Mouse (Mus musculus) MEL (cell line): ENCODE measurements around the gene Gm20481. TPM values are rescaled to one million over a fixed set of nuclear protein-coding genes. Genes with fewer than 3 reads are reported as not detected.
A peak's percentile ranks its signal among the peaks of the same experiment; 100 is the strongest.

ENCODE experiments used
- DNase-seq: peaks from one replicate; pipeline ENCODE4 v3.0.0; 2011; ENCODE audit warnings: low read depth, low spot score
- H3K27ac ChIP-seq: 2 replicates; pipeline ENCODE4 v1.5.1; 2012; ENCODE audit warnings: low read depth, mild to moderate bottlenecking, control low read depth, low read length, moderate library complexity; ENCODE audit not compliant: control insufficient read depth
- H3K27me3 ChIP-seq, 2 experiments: fragments of 150-350 bp in 1 of 2; sonication (generic) in 1 of 2; 2 replicates each; pipeline ENCODE4 v1.6.1; 2012; ENCODE audit warnings: low read length in 2 of 2, mild to moderate bottlenecking in 2 of 2, improper control_type of control experiment in 1 of 2, moderate library complexity in 1 of 2; ENCODE audit not compliant: insufficient read depth in 2 of 2, control insufficient read depth in 1 of 2
- H3K36me3 ChIP-seq, 2 experiments: 2 replicates each; pipeline ENCODE4 v1.6.1; 2012 to 2014; ENCODE audit warnings: low read length in 2 of 2, improper control_type of control experiment in 1 of 2, inconsistent platforms in 1 of 2, mild to moderate bottlenecking in 1 of 2; ENCODE audit not compliant: insufficient read depth in 2 of 2, control insufficient read depth in 1 of 2
- H3K4me1 ChIP-seq, 2 experiments: fragments of 150-350 bp in 1 of 2; sonication (generic) in 1 of 2; 2 replicates each; pipeline ENCODE4 v1.6.1; 2012; ENCODE audit warnings: low read length in 2 of 2, improper control_type of control experiment in 1 of 2, mild to moderate bottlenecking in 1 of 2; ENCODE audit not compliant: insufficient read depth in 2 of 2, control insufficient read depth in 1 of 2
- H3K4me3 ChIP-seq, 2 experiments: fragments of 150-350 bp in 1 of 2; sonication (generic) in 1 of 2; 2 replicates each; pipeline ENCODE4 v1.5.1; 2012; ENCODE audit warnings: low read depth in 2 of 2, low read length in 2 of 2, mild to moderate bottlenecking in 2 of 2, moderate library complexity in 2 of 2, control low read depth in 1 of 2, improper control_type of control experiment in 1 of 2; ENCODE audit not compliant: control insufficient read depth in 1 of 2, insufficient read depth in 1 of 2
- H3K79me2 ChIP-seq: 2 replicates; pipeline ENCODE4 v1.6.1; 2012; ENCODE audit warnings: mild to moderate bottlenecking, low read length, moderate library complexity; ENCODE audit not compliant: control insufficient read depth, poor library complexity, insufficient read depth
- H3K9ac ChIP-seq: 2 replicates; pipeline ENCODE4 v1.6.1; 2012; ENCODE audit warnings: low read depth, mild to moderate bottlenecking, control low read depth, low read length, moderate library complexity; ENCODE audit not compliant: control insufficient read depth, poor library complexity, severe bottlenecking
- H3K9me3 ChIP-seq: fragments of 150-350 bp; sonication (generic); replicated peaks from 2 replicates; pipeline ENCODE4 v1.6.1; 2012; ENCODE audit warnings: mild to moderate bottlenecking, low read length, improper control_type of control experiment, moderate library complexity; ENCODE audit not compliant: insufficient read depth
- BHLHE40 ChIP-seq: IDR thresholded peaks from 2 replicates; pipeline ENCODE4 v1.6.1; 2012; ENCODE audit warnings: low read depth, mild to moderate bottlenecking, inconsistent platforms, low read length, improper control_type of control experiment, borderline replicate concordance
- CHD1 ChIP-seq: IDR thresholded peaks from 2 replicates; pipeline ENCODE4 v1.6.1; 2012; ENCODE audit warnings: low read depth, mild to moderate bottlenecking, inconsistent platforms, low read length, improper control_type of control experiment
- CHD2 ChIP-seq: IDR thresholded peaks from 2 replicates; pipeline ENCODE4 v1.6.1; 2011; ENCODE audit warnings: low read length, improper control_type of control experiment
- CTCF ChIP-seq, 3 experiments: IDR thresholded peaks in 2 of 3; conservative IDR thresholded peaks in 1 of 3; 2 replicates each; pipeline ENCODE4 v1.5.1; 2011 to 2012; ENCODE audit warnings: low read length in 3 of 3, low read depth in 2 of 3, mild to moderate bottlenecking in 2 of 3, improper control_type of control experiment in 1 of 3, inconsistent platforms in 1 of 3, mixed read lengths in 1 of 3, moderate library complexity in 1 of 3; ENCODE audit not compliant: control insufficient read depth in 1 of 3, insufficient read depth in 1 of 3, poor library complexity in 1 of 3, severe bottlenecking in 1 of 3
- E2F4 ChIP-seq: IDR thresholded peaks from 2 replicates; pipeline ENCODE4 v1.6.1; 2011; ENCODE audit warnings: low read depth, low read length, improper control_type of control experiment, borderline replicate concordance
- EP300 ChIP-seq, 2 experiments: IDR thresholded peaks; 2 replicates each; pipeline ENCODE4 v1.6.1; 2011; ENCODE audit warnings: improper control_type of control experiment in 2 of 2, low read length in 2 of 2, low read depth in 1 of 2, mild to moderate bottlenecking in 1 of 2
- ETS1 ChIP-seq: IDR thresholded peaks from 2 replicates; pipeline ENCODE4 v1.6.1; 2012; ENCODE audit warnings: low read depth, mild to moderate bottlenecking, inconsistent platforms, low read length, improper control_type of control experiment, moderate library complexity
- GABPA ChIP-seq: IDR thresholded peaks from 2 replicates; pipeline ENCODE4 v1.6.1; 2012; ENCODE audit warnings: low read depth, mild to moderate bottlenecking, inconsistent platforms, low read length, improper control_type of control experiment, moderate library complexity
- KAT2A ChIP-seq: conservative IDR thresholded peaks from 2 replicates; pipeline ENCODE4 v1.6.1; 2012; ENCODE audit warnings: low read depth, low read length, improper control_type of control experiment, inconsistent platforms
- MAX ChIP-seq: IDR thresholded peaks from 2 replicates; pipeline ENCODE4 v1.6.1; 2011; ENCODE audit warnings: low read length, improper control_type of control experiment
- MXI1 ChIP-seq: IDR thresholded peaks from 2 replicates; pipeline ENCODE4 v1.6.1; 2011; ENCODE audit warnings: mild to moderate bottlenecking, low read depth, low read length, improper control_type of control experiment
- MYC ChIP-seq: IDR thresholded peaks from 2 replicates; pipeline ENCODE4 v1.6.1; 2011; ENCODE audit warnings: low read depth, mild to moderate bottlenecking, low read length, improper control_type of control experiment, moderate library complexity
- NELFE ChIP-seq: IDR thresholded peaks from 2 replicates; pipeline ENCODE4 v1.6.1; 2011; ENCODE audit warnings: low read depth, low read length, improper control_type of control experiment
- NRF1 ChIP-seq: IDR thresholded peaks from 2 replicates; pipeline ENCODE4 v1.6.1; 2014; ENCODE audit warnings: low read depth, mild to moderate bottlenecking, inconsistent platforms, low read length, improper control_type of control experiment, moderate library complexity; ENCODE audit not compliant: poor library complexity, insufficient read depth, severe bottlenecking
- POLR2A ChIP-seq, 2 experiments: IDR thresholded peaks; 2 replicates each; pipeline ENCODE4 v1.6.1; 2011 to 2012; ENCODE audit warnings: low read length in 2 of 2, mild to moderate bottlenecking in 2 of 2, control low read depth in 1 of 2, improper control_type of control experiment in 1 of 2, low read depth in 1 of 2, moderate library complexity in 1 of 2; ENCODE audit not compliant: control insufficient read depth in 1 of 2, insufficient read depth in 1 of 2, poor library complexity in 1 of 2
- POLR2AphosphoS2 ChIP-seq: IDR thresholded peaks from 2 replicates; pipeline ENCODE4 v1.6.1; 2011; ENCODE audit warnings: low read length, improper control_type of control experiment
- POLR2AphosphoS5 ChIP-seq: IDR thresholded peaks from 2 replicates; pipeline ENCODE4 v1.6.1; 2012; ENCODE audit warnings: low read depth, borderline replicate concordance, mild to moderate bottlenecking, inconsistent platforms, low read length, moderate library complexity, mixed read lengths
- RCOR1 ChIP-seq: IDR thresholded peaks from 2 replicates; pipeline ENCODE4 v1.6.1; 2012; ENCODE audit warnings: low read depth, mild to moderate bottlenecking, inconsistent platforms, low read length, improper control_type of control experiment
- SIN3A ChIP-seq: IDR thresholded peaks from 2 replicates; pipeline ENCODE4 v1.6.1; 2012; ENCODE audit warnings: low read length, improper control_type of control experiment, inconsistent platforms
- TBP ChIP-seq: IDR thresholded peaks from 2 replicates; pipeline ENCODE4 v1.8.0; 2011; ENCODE audit warnings: low read depth, low read length, improper control_type of control experiment
- TCF12 ChIP-seq: IDR thresholded peaks from 2 replicates; pipeline ENCODE4 v1.6.1; 2014; ENCODE audit warnings: low read depth, mild to moderate bottlenecking, inconsistent platforms, low read length, improper control_type of control experiment, moderate library complexity
- UBTF ChIP-seq: IDR thresholded peaks from 2 replicates; pipeline ENCODE4 v1.6.1; 2012; ENCODE audit warnings: low read depth, mild to moderate bottlenecking, inconsistent platforms, low read length, improper control_type of control experiment, moderate library complexity, borderline replicate concordance; ENCODE audit not compliant: insufficient read depth
- USF1 ChIP-seq: IDR thresholded peaks from 2 replicates; pipeline ENCODE4 v1.6.1; 2014; ENCODE audit warnings: low read depth, mild to moderate bottlenecking, inconsistent platforms, low read length, improper control_type of control experiment, moderate library complexity
- USF2 ChIP-seq, 2 experiments: IDR thresholded peaks; 2 replicates each; pipeline ENCODE4 v1.6.1; 2011 to 2012; ENCODE audit warnings: improper control_type of control experiment in 2 of 2, low read length in 2 of 2, borderline replicate concordance in 1 of 2, inconsistent platforms in 1 of 2, low read depth in 1 of 2, mild to moderate bottlenecking in 1 of 2; ENCODE audit not compliant: insufficient read depth in 1 of 2
- ZKSCAN1 ChIP-seq: IDR thresholded peaks from 2 replicates; pipeline ENCODE4 v1.6.1; 2012; ENCODE audit warnings: low read depth, mild to moderate bottlenecking, inconsistent platforms, low read length, improper control_type of control experiment, moderate library complexity
- ZMIZ1 ChIP-seq: IDR thresholded peaks from 2 replicates; pipeline ENCODE4 v1.6.1; 2012; ENCODE audit warnings: low read depth, mild to moderate bottlenecking, inconsistent platforms, low read length, improper control_type of control experiment, moderate library complexity
- ZNF384 ChIP-seq: IDR thresholded peaks from 2 replicates; pipeline ENCODE4 v1.6.1; 2012; ENCODE audit warnings: low read depth, mild to moderate bottlenecking, inconsistent platforms, low read length, improper control_type of control experiment
- polyA plus RNA-seq, 2 experiments: library from polyadenylated mRNA; stranded (reverse) in 1 of 2; unstranded in 1 of 2; fragments of >175 nt in 1 of 2; fragments of >200 nt in 1 of 2; gene quantifications; 2 replicates each; pipeline versions ENCODE4 v1.2.1 to v1.2.4; 2012; ENCODE audit warnings: low replicate concordance in 2 of 2, low read depth in 1 of 2; ENCODE audit not compliant: insufficient read length in 2 of 2, insufficient read depth in 1 of 2, missing spikeins in 1 of 2
- total RNA-seq: library from RNA; depleted of rRNA; stranded (reverse); fragments of 300-350 nt; gene quantifications from 2 replicates; pipeline ENCODE4 v1.2.3, GENCODE M21; 2012

Gm20481 gene
- total and polyA plus RNA-seq, 3 experiments: not detected

DNA sequence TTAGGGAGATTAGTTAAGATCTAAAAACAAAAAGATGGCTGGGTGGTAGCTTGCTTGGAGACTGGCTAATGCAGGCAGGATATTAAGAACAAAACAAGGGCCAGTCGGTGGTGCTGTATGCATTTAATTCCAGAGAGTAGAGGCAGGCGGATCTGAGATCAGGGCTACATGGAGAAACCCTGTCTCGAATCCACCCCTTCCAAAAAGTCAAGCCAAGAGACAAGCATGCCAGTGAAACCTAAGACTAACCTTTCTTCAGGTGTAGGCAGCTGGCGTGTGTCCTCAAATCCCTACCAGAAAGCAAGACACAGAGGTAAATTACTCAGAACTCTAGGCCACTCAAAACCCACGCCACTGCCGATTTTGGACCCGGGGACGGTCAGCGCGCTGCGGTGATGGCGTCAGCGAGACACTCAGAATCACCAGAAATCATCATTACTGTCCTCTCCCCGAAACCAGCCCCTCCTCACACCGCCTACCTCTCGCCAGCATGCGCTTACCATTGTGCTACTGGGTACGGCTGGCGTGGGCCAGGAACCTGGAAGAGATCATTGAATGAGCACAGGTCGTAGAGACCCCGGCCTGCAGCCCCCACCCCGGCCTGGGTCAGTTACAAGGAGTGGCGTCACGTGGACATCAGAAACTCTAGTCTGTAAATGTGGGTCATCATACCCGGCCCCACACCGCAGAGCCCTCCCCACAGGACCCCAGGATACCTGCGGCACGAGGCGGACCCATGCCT lies 17.9 kb upstream of the Gm20481 start:
- Histone ChIP-seq H3K36me3 (peaks cover 0 to 11% of the 10 kb centered on the region in 2 experiments; a peak in 3 of 4 replicates), H3K4me1 (peaks cover 0 to 3% of the 10 kb centered on the region in 2 experiments; a peak in 1 of 4 replicates), H3K4me3 (peak overlapping the region; percentile 64 to 99), H3K79me2 (peaks cover 22% of the 10 kb centered on the region), H3K27me3 (no peaks in the 10 kb centered on the region), H3K9me3 (no peaks in the 10 kb centered on the region), H3K9ac (peak overlapping the region; percentile 100), H3K27ac (peak overlapping the region; percentile 90)
- DNase-seq: peak; percentile 27
- peak; percentile 50; the same call in 1 of the 2 replicates for TF ChIP-seq USF1
- TF ChIP-seq POLR2AphosphoS2: 0 out of 2 replicates have a peak, but pooled peaks have one; percentile 15
- TF ChIP-seq ZMIZ1: no peak
- peak; percentile 85 for TF ChIP-seq CHD1
- no peak for TF ChIP-seq USF2 (IDR thresholded peaks at IDR 0.05; ENCODE audit: borderline replicate concordance in 1 of 2, insufficient read depth in 1 of 2, low read depth in 1 of 2, low read length in 2 of 2)
- TF ChIP-seq EP300 (IDR thresholded peaks at IDR 0.05; ENCODE audit: low read depth in 1 of 2, low read length in 2 of 2): no peak
- TF ChIP-seq MYC: 0 out of 2 replicates have a peak, but pooled peaks have one; percentile 62
- no peak for TF ChIP-seq ZKSCAN1

DNA sequence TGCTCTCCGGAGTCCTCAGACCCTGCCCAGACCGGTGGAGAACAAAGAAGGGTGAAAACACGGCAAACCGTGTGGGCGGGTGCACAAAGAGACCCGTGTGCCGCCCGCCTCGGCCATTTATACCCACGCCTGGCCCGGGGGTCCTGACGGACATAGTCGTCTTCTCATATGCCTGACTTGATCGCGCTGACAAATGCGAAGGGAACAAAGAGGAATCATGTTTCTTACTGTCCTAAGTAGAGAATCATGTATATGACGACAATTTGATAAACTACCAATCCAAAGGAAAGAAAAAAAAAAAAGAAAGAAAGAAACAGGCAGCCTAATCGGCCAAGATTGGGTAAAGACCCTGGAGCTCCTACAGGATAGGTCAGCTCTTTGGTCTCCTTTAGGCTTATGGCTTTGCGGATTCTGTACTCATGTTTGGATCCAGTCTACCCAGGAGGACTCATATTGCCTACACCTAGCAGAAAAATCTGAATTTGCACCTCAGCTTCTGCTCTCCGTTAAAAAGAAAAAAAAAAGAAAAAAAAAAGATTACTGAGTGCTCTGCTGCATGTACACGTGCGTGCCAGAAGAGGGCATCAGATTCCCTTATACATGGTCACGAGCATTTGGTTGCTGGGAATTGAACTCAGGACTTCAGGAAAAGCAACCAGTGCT lies 17.2 kb upstream of the Gm20481 start:
- Histone ChIP-seq H3K9ac (peak overlapping the region; percentile 100), H3K4me3 (peak overlapping the region; percentile 64 to 99), H3K36me3 (peaks cover 0 to 11% of the 10 kb centered on the region in 2 experiments; a peak in 3 of 4 replicates), H3K4me1 (peaks cover 0 to 3% of the 10 kb centered on the region in 2 experiments; a peak in 1 of 4 replicates), H3K9me3 (no peaks in the 10 kb centered on the region), H3K27ac (peak overlapping the region; percentile 90), H3K79me2 (peaks cover 22% of the 10 kb centered on the region), H3K27me3 (no peaks in the 10 kb centered on the region)
- peak; percentile 78 for DNase-seq
- TF ChIP-seq BHLHE40 (no peak), MAX (peak; percentile 99), UBTF (no peak), RCOR1 (no peak), POLR2AphosphoS2 (peak; percentile 96), NRF1 (no peak), ZKSCAN1 (no peak), ZNF384 (no peak), TBP (peak; percentile 97), MXI1 (peak; percentile 73), NELFE (peak; percentile 97), KAT2A (peak; percentile 54), ETS1 (no peak), POLR2AphosphoS5 (peak; percentile 84; the same call in 1 of the 2 replicates), CHD2 (no peak), TCF12 (peak; percentile 26; the same call in 1 of the 2 replicates), POLR2A (IDR thresholded peaks at IDR 0.05; ENCODE audit: control insufficient read depth in 1 of 2, insufficient read depth in 1 of 2, low read depth in 1 of 2, low read length in 2 of 2, poor library complexity in 1 of 2) (peak; percentile 87 to 97), E2F4 (no peak), CTCF (IDR thresholded peaks at IDR 0.05 in 2 of 3, conservative IDR thresholded peaks at IDR 0.05 in 1 of 3; ENCODE audit: control insufficient read depth in 1 of 3, insufficient read depth in 1 of 3, low read depth in 2 of 3, low read length in 3 of 3, poor library complexity in 1 of 3, severe bottlenecking in 1 of 3) (peak; percentile 24 to 35 (median 30); a peak in 3 of 6 replicates), SIN3A (peak; percentile 85), MYC (peak; percentile 76; the same call in 1 of the 2 replicates), ZMIZ1 (peak; percentile 98), USF1 (no peak; the same call in 1 of the 2 replicates), EP300 (IDR thresholded peaks at IDR 0.05; ENCODE audit: low read depth in 1 of 2, low read length in 2 of 2) (no peak), GABPA (no peak)
